Mouse (Mus musculus) heart, embryonic 10.5 days (tissue): ENCODE data around the gene Fer1l4. TPM values are rescaled to one million over a fixed set of nuclear protein-coding genes. Genes with fewer than 3 reads are reported as not detected.

ENCODE experiments used
- DNase-seq: peaks from one replicate; pipeline ENCODE4 v3.0.0-alpha.2; 2017; ENCODE audit warnings: low spot score
- H3K27ac ChIP-seq: fragments of 300-500 bp; sonication (generic); 2 replicates; pipeline ENCODE4 v1.5.1; 2016; ENCODE audit warnings: mild to moderate bottlenecking
- H3K27me3 ChIP-seq: fragments of 300-500 bp; sonication (generic); 2 replicates; pipeline ENCODE4 v1.6.1; 2016; ENCODE audit warnings: mild to moderate bottlenecking; ENCODE audit not compliant: poor library complexity, insufficient read depth, severe bottlenecking
- H3K36me3 ChIP-seq: fragments of 300-500 bp; sonication (generic); 2 replicates; pipeline ENCODE4 v1.6.1; 2016; ENCODE audit warnings: mild to moderate bottlenecking, moderate library complexity
- H3K4me1 ChIP-seq: fragments of 300-500 bp; sonication (generic); 2 replicates; pipeline ENCODE4 v1.6.1; 2016; ENCODE audit warnings: mild to moderate bottlenecking
- H3K4me3 ChIP-seq: fragments of 300-500 bp; sonication (generic); 2 replicates; pipeline ENCODE4 v1.5.1; 2016; ENCODE audit warnings: mild to moderate bottlenecking, moderate library complexity
- H3K9me3 ChIP-seq: fragments of 300-500 bp; sonication (generic); 2 replicates; pipeline ENCODE4 v1.6.1; 2016; ENCODE audit warnings: mild to moderate bottlenecking, moderate library complexity
- WGBS: fragments of 180-500 bp; shearing (Covaris S2); methylation state at CpG from one replicate; pipeline ENCODE4 v1.1.7; 2016; 5-methylcytosine and 5-hydroxymethylcytosine counted together
- polyA plus RNA-seq: library from polyadenylated mRNA; unstranded; fragments of >200 nt; fragmentation: Nextera tagmentation; extraction: Ambion mirVana; gene quantifications from 2 replicates; pipeline ENCODE4 v1.2.1, GENCODE M21; 2016

Gene Fer1l4
- polyA plus RNA-seq, 1 experiment from 2014 or later: not detected

DNA sequence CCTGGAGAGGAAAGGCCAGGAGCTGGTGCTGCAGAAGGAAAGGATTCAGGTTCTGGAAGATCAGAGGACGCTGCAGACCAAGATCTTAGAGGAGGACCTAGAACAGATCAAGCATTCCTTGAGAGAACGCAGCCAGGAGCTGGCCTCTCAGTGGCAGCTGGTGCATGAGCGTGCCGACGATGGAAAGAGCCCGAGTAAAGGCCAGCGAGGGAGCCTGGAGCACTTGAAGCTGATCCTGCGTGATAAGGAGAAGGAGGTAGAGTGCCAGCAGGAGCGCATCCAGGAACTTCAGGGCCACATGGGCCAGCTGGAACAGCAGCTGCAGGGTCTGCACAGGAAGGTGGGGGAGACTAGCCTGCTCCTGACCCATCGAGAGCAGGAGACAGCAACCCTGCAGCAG is 61.6 kb downstream of the Fer1l4 start:
- Histone ChIP-seq H3K36me3 (peaks cover 96% of the 10 kb centered on the region), H3K9me3 (no peaks in the 10 kb centered on the region), H3K4me1 (peaks cover 26% of the 10 kb centered on the region), H3K4me3 (peak overlapping the region; percentile 9; the same call in 1 of the 2 replicates), H3K27me3 (no peaks in the 10 kb centered on the region), H3K27ac (peak overlapping the region; percentile 37; the same call in 1 of the 2 replicates)
- DNase-seq: no peak
- WGBS: 81% methylated on average over 10 of the region's 10 CpGs

DNA sequence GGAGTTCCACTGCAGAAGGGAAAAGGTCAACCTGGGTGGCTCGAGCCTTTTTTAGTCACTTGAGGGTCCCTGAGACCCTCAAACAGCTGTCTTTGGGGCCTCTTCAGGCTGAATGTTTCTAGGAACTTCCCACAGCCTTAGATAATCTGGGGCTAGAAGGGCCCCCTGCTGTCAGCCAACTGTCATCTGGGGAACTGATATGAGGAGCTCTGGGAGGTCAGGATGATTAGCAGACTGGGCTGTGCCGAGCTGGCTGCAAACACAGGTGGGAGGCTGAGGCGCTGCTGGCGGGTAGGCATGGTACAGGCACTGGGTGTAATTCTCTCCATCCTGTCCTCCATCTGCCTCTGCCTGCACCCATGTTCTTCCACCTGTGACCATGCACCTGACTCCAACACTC is 63.7 kb downstream of the Fer1l4 start:
- Histone ChIP-seq H3K9me3 (no peaks in the 10 kb centered on the region), H3K36me3 (peaks cover 96% of the 10 kb centered on the region), H3K27me3 (no peaks in the 10 kb centered on the region), H3K27ac (peak overlapping the region; percentile 70), H3K4me1 (peaks cover 26% of the 10 kb centered on the region), H3K4me3 (peak overlapping the region; percentile 38)
- DNase-seq: peak; percentile 92
- WGBS: 25% methylated on average over 4 of the region's 4 CpGs

DNA sequence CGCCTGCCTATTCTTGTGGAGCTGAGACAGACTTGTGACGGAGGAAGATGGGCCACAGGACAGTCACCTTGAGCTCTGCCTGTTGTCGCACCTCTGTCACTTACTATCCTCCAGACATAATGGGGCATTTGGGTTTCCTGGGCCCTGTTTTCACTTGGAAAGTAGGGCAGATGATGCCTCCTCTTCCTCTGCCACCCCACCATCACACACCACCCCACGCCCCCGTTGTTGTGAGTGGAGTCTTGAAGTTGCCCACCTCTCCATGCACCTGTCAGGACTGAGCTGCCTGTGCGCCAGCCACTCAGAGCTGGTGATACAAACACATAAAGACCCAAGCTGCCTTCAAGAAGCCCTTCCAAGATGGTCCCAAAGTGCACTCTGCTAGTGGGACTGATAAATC is 65.6 kb downstream of the Fer1l4 start:
- no peaks in the 10 kb centered on the region for H3K27me3 ChIP-seq
- peaks cover 96% of the 10 kb centered on the region for H3K36me3 ChIP-seq
- 95% methylated on average over 6 of the region's 6 CpGs for WGBS
- H3K9me3 ChIP-seq: no peaks in the 10 kb centered on the region
- DNase-seq: peak; percentile 65
- H3K27ac ChIP-seq: no peak overlapping the region
- H3K4me1 ChIP-seq: peaks cover 26% of the 10 kb centered on the region
- no peak overlapping the region for H3K4me3 ChIP-seq

DNA sequence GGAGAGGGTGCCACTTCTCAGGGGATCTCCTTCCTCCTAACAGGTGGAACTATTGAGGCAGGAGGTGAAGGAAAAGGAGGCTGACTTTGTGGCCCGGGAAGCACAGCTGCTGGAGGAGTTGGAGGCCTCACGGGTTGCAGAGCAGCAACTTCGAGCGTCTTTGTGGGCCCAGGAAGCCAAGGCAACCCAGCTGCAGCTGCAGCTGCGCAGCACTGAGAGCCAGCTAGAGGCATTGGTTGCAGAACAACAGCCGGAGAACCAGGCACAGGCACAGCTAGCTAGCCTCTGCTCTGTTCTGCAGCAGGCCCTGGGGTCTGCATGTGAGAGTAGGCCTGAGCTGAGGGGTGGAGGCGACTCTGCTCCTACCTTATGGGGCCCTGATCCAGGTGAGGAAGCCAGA is 67.0 kb downstream of the Fer1l4 start:
- Histone ChIP-seq H3K4me3 (no peak overlapping the region), H3K4me1 (peaks cover 16% of the 10 kb centered on the region), H3K9me3 (no peaks in the 10 kb centered on the region), H3K36me3 (peaks cover 96% of the 10 kb centered on the region), H3K27me3 (no peaks in the 10 kb centered on the region), H3K27ac (no peak overlapping the region)
- DNase-seq: no peak
- WGBS: 89% methylated on average over 7 of the region's 7 CpGs

DNA sequence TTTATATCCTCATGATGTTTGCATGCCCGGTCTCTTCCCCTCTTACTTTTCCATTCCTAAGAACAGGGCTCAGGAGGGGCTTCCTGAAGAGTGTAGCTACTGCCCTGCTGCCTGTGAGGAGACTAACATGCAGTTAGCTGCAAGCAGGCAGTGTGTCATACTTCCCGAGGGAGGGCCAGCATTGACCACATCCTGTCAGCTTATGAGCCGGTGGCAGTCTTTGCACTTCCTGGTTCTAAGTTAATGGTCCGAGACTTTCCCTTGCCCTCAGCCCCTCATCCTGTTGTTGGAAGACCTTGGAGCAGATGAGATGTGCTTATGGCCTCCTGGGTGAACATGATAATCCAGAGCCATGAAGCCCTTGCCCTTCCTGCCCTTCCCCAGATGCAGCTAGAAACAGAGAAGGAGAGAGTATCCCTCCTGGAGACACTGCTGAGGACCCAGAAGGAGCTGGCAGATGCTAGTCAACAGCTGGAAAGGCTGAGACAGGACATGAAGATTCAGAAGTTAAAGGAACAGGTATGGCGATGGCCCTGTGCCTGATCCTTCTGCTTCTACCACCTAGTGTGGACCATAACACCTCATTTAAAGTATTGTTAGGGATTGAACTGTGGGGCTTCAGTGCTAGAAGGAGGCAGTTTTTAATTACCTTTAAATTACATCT is 73.3 kb downstream of the Fer1l4 start:
- Histone ChIP-seq H3K27me3 (no peaks in the 10 kb centered on the region), H3K4me1 (no peaks in the 10 kb centered on the region), H3K4me3 (no peak overlapping the region), H3K9me3 (no peaks in the 10 kb centered on the region), H3K36me3 (peaks cover 90% of the 10 kb centered on the region), H3K27ac (no peak overlapping the region)
- DNase-seq: no peak
- 72% methylated on average over 5 of the region's 5 CpGs for WGBS

DNA sequence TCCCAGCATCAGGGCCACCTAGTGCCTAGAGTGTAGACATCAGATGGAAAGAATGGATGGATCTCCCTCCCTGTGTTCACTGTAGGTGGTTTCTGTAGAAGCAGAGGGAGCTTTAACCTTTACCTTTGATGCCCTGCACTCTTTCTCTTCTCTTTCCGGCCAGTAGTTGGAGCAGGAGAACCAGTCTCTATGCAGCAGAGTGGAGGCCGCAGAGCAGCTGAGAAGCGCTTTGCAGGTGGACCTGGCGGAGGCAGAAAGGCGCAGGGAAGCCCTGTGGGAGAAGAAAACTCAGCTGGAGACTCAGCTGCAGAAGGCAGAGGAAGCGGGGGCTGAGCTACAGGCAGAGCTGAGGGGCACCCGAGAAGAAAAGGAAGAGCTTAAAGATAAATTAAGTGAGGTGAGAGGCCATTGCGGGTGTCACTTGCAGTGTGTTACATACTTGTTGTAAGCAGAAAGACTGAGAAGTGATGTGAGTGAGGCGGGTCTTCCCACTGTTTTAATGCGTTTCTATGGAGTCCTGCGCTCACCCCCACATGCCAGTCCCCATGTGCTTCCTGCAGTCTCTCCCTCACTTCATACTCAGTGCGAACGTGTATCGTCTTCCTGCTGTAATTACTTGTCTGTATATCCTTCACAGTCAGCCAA is 78.5 kb downstream of the Fer1l4 start:
- Histone ChIP-seq H3K27me3 (no peaks in the 10 kb centered on the region), H3K9me3 (no peaks in the 10 kb centered on the region), H3K36me3 (peaks cover 86% of the 10 kb centered on the region), H3K4me1 (0 out of 2 replicates have a peak, but pooled peaks cover 3% of the 10 kb centered on the region), H3K27ac (no peak overlapping the region), H3K4me3 (no peak overlapping the region)
- WGBS: 79% methylated on average over 14 of the region's 14 CpGs
- no peak for DNase-seq

DNA sequence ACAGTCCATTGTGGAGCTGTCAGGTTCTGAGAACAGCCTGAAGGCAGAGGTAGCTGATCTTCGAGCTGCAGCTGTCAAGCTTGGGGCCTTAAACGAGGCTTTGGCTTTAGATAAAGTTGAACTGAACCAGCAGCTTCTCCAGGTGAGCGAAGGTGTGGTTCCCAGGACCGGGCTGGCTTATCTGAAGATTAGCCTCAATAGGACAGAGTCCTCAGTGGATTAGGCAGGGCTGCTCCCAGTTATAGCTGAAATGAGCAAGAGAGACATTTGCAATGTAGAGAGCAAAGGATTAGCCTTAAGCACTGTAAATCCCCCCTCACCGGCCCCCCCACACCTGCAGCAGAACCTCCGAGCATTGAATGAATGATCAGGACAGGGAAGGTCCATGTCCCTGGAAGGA is 79.4 kb downstream of the Fer1l4 start:
- WGBS: 80% methylated on average over 6 of the region's 6 CpGs
- Histone ChIP-seq H3K9me3 (no peaks in the 10 kb centered on the region), H3K4me1 (0 out of 2 replicates have a peak, but pooled peaks cover 3% of the 10 kb centered on the region), H3K27me3 (no peaks in the 10 kb centered on the region), H3K36me3 (peaks cover 90% of the 10 kb centered on the region), H3K4me3 (no peak overlapping the region), H3K27ac (no peak overlapping the region)
- DNase-seq: no peak

Other genes with a start within 250 kb of the Fer1l4 start
- gene BC029722, start 233.5 kb downstream of the Fer1l4 start, polyA plus RNA-seq: 7.9 and 9.5 TPM in 2 replicates
- gene Eif6, start 226.0 kb downstream of the Fer1l4 start, polyA plus RNA-seq: 170 and 215 TPM in 2 replicates
- 0.22 and 0.30 TPM in 2 replicates for gene Fam83c, start 218.1 kb downstream of the Fer1l4 start, polyA plus RNA-seq
- 100 and 112 TPM in 2 replicates for gene Uqcc1, start 122.6 kb downstream of the Fer1l4 start, polyA plus RNA-seq
- gene Gm15557, start 112.2 kb downstream of the Fer1l4 start, polyA plus RNA-seq: not detected in 2 replicates
- 0.25 and 0.29 TPM in 2 replicates for gene Gdf5, start 107.6 kb downstream of the Fer1l4 start, polyA plus RNA-seq
- gene Cep250, start 96.5 kb downstream of the Fer1l4 start, polyA plus RNA-seq: 15.7 and 17.6 TPM in 2 replicates
- 0.79 and 1.4 TPM in 2 replicates for gene 6430550D23Rik, start 45.0 kb downstream of the Fer1l4 start, polyA plus RNA-seq
- gene Ergic3, start 44.9 kb downstream of the Fer1l4 start, polyA plus RNA-seq: 179 and 186 TPM in 2 replicates
- 3.4 and 5.0 TPM in 2 replicates for gene Spag4, start 12.2 kb upstream of the Fer1l4 start, polyA plus RNA-seq
- gene Cpne1, start 59.0 kb upstream of the Fer1l4 start, polyA plus RNA-seq: 42.6 and 55.3 TPM in 2 replicates
- gene Rbm12, start 59.0 kb upstream of the Fer1l4 start, polyA plus RNA-seq: 33.0 and 35.1 TPM in 2 replicates
- 12.4 and 18.4 TPM in 2 replicates for gene Gm28036, start 74.1 kb upstream of the Fer1l4 start, polyA plus RNA-seq
- gene Romo1, start 91.1 kb upstream of the Fer1l4 start, polyA plus RNA-seq: 431 and 437 TPM in 2 replicates
- gene Nfs1, start 91.2 kb upstream of the Fer1l4 start, polyA plus RNA-seq: 54.5 and 65.2 TPM in 2 replicates
- 384 and 469 TPM in 2 replicates for gene Rbm39, start 127.3 kb upstream of the Fer1l4 start, polyA plus RNA-seq
- gene Phf20, start 143.5 kb upstream of the Fer1l4 start, polyA plus RNA-seq: 45.5 and 51.6 TPM in 2 replicates